Mouse (Mus musculus) cerebellum, adult 18-20 months (tissue): Measurements from ENCODE around the gene Grid2ip.
A peak's percentile ranks its signal among the peaks of the same experiment; 100 is the strongest.

Experiments
- DNase-seq, 2 experiments: peaks; one replicate each; pipeline ENCODE4 v3.0.0; 2021

Gene Grid2ip

DNA sequence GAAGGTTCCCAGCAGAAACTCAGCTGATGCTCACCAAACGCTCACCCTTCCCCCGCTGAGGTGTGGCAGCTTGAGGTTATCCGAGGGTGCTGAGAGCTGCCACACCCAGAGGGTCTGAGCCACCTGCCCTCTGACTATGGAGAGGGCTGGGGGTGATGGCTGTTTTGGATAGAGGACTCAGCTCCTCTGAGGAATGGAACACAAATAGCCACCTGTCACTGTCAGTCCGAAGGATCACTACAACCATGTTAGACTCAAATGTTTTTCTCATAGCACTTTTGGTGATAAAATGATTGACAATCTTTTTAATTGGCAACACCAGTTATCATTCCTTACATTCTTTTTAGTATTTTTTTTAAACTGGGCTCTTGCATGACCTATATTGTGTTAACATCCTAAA, 64.3 kb downstream of the Grid2ip start:
- DNase-seq, result no peak

DNA sequence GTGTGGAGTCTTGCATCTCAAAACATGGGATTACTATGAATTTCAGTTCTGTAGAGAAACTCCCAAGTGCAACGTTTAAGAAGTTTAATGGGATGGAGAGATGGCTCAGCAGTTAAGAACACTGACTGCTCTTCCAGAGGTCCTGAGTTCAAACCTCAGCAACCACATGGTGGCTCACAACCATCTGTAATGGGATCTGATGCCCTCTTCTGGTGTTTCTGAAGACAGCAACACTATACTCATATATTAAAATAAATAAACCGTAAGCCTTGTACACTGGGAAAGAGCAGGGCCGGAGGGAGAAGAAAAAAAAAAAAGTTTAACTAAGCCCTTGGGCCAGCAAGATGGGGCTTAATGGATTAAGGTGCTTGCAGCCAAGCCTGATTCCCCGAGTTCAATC, 65.9 kb downstream of the Grid2ip start:
- no peak for DNase-seq

- peak; percentile 61 to 68 for DNase-seq
These were observed 66.9 kb downstream of the Grid2ip start for GRCm38 (mm10) chr5:143423899-143424519.

GRCm38 (mm10) chr5:143434421-143434820, 77.3 kb downstream of the Grid2ip start:
- peak; percentile 43 to 51 for DNase-seq

DNA sequence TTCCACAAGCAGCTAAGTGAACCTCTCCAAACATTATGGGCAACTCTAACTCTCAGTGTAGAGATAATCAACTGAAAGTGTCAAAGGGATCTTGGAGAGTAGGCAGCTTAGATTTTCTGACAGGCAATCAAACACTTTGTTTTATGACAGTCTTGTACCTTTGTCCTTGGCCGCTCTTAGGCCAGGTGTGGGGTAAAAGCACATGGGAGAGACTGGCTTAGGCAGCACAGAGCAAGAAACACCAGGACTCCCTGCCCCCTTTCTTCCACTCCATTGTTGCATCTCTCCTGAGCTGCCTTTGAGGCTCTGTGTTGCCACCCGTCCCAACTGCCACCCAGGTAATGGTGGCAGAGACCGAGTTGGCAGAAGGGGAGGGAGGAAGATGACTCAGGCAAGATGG, 84.2 kb downstream of the Grid2ip start:
- no peak for DNase-seq

- DNase-seq, result no peak
These were observed 84.6 kb downstream of the Grid2ip start for GRCm38 (mm10) chr5:143441753-143442152.
